Mouse (Mus musculus) myocyte (in vitro differentiated cells): ENCODE data around the gene Tigit.

Experiments
- CEBPB ChIP-seq: IDR thresholded peaks from 2 replicates; pipeline ENCODE4 v1.6.1; 2011; ENCODE audit warnings: mild to moderate bottlenecking, moderate library complexity; ENCODE audit not compliant: poor library complexity, insufficient read depth, severe bottlenecking
- MAX ChIP-seq: IDR thresholded peaks from one replicate; pipeline ENCODE4 v1.6.1; 2011; ENCODE audit warnings: low read depth, mild to moderate bottlenecking, control low read depth
- MYOD1 ChIP-seq, 3 experiments: IDR thresholded peaks; one replicate each; pipeline ENCODE4 v1.6.1; 2011; ENCODE audit warnings: control low read depth in 2 of 3, low read depth in 2 of 3, mild to moderate bottlenecking in 2 of 3, moderate library complexity in 1 of 3; ENCODE audit not compliant: insufficient read length in 2 of 3, control insufficient read depth in 1 of 3
- POLR2A ChIP-seq: IDR thresholded peaks from one replicate; pipeline ENCODE4 v1.6.1; 2011; ENCODE audit warnings: low read depth, mild to moderate bottlenecking, control low read depth, moderate library complexity; ENCODE audit not compliant: insufficient read length
- POLR2AphosphoS2 ChIP-seq: IDR thresholded peaks from one replicate; pipeline ENCODE4 v1.6.1; 2011; ENCODE audit warnings: low read depth, control low read depth; ENCODE audit not compliant: insufficient read length
- SRF ChIP-seq: IDR thresholded peaks from one replicate; pipeline ENCODE4 v1.6.1; 2011; ENCODE audit warnings: low read depth; ENCODE audit not compliant: control insufficient read depth, insufficient read length
- TCF12 ChIP-seq: IDR thresholded peaks from one replicate; pipeline ENCODE4 v1.6.1; 2011; ENCODE audit warnings: mild to moderate bottlenecking, control low read depth; ENCODE audit not compliant: poor library complexity, insufficient read depth, severe bottlenecking
- TCF3 ChIP-seq: IDR thresholded peaks from one replicate; pipeline ENCODE4 v1.6.1; 2011; ENCODE audit warnings: low read depth, control low read depth; ENCODE audit not compliant: insufficient read length
- USF1 ChIP-seq: IDR thresholded peaks from one replicate; pipeline ENCODE4 v1.6.1; 2011; ENCODE audit warnings: low read depth, mild to moderate bottlenecking, control low read depth, moderate library complexity

- no peak for TF ChIP-seq POLR2A
- TF ChIP-seq TCF12: no peak
- no peak for TF ChIP-seq POLR2AphosphoS2
- no peak for TF ChIP-seq MAX
- TF ChIP-seq CEBPB: no peak
- no peak for TF ChIP-seq SRF
- no peak for TF ChIP-seq MYOD1 (IDR thresholded peaks at IDR 0.05; ENCODE audit: control insufficient read depth in 1 of 3, insufficient read length in 2 of 3, low read depth in 2 of 3)
- no peak for TF ChIP-seq USF1
- TF ChIP-seq TCF3: no peak
Measured at GRCm38 (mm10) chr16:43694104-43694503, 30.2 kb upstream of the Tigit start.
